Mouse (Mus musculus) neural tube, embryonic 11.5 days (tissue): ENCODE results near the gene Qrich2. TPM values are rescaled to one million over a fixed set of nuclear protein-coding genes. Genes with fewer than 3 reads are reported as not detected.

Experiments used
- ATAC-seq: fragments of 200-750 bp; cut with Nextera tagmentation; 2 replicates; pipeline ENCODE4 v1.8.0; 2017; ENCODE audit warnings: moderate number of reproducible peaks, mild to moderate bottlenecking, moderate TSS enrichment, moderate library complexity; ENCODE audit not compliant: insufficient read depth, low FRiP score, low TSS enrichment
- DNase-seq: peaks from one replicate; pipeline ENCODE4 v3.0.0-alpha.2; 2015; ENCODE audit warnings: low spot score
- H3K27ac ChIP-seq: fragments of 300-500 bp; sonication (generic); 2 replicates; pipeline ENCODE4 v1.5.1; 2014; ENCODE audit warnings: low read depth, mild to moderate bottlenecking, low read length
- H3K27me3 ChIP-seq: fragments of 300-500 bp; sonication (generic); 2 replicates; pipeline ENCODE4 v1.6.1; 2014; ENCODE audit warnings: mild to moderate bottlenecking, low read length, mixed read lengths; ENCODE audit not compliant: control insufficient read depth, insufficient read depth
- H3K36me3 ChIP-seq: fragments of 300-500 bp; sonication (generic); 2 replicates; pipeline ENCODE4 v1.6.1; 2014; ENCODE audit warnings: mild to moderate bottlenecking, low read length, moderate library complexity, mixed read lengths; ENCODE audit not compliant: control insufficient read depth, insufficient read depth
- H3K4me1 ChIP-seq: fragments of 300-500 bp; sonication (generic); 2 replicates; pipeline ENCODE4 v1.6.1; 2014; ENCODE audit warnings: low read length, mixed read lengths; ENCODE audit not compliant: control insufficient read depth, insufficient read depth
- H3K4me2 ChIP-seq: fragments of 300-500 bp; sonication (generic); 2 replicates; pipeline ENCODE4 v1.6.1; 2014; ENCODE audit warnings: low read depth, mild to moderate bottlenecking, moderate library complexity
- H3K4me3 ChIP-seq: fragments of 300-500 bp; sonication (generic); 2 replicates; pipeline ENCODE4 v1.5.1; 2014; ENCODE audit warnings: low read depth, low read length
- H3K9ac ChIP-seq: fragments of 300-500 bp; sonication (generic); 2 replicates; pipeline ENCODE4 v1.6.1; 2014; ENCODE audit warnings: mild to moderate bottlenecking, low read length
- H3K9me3 ChIP-seq: fragments of 300-500 bp; sonication (generic); 2 replicates; pipeline ENCODE4 v1.6.1; 2016; ENCODE audit warnings: low read length; ENCODE audit not compliant: control insufficient read depth
- whole genome bisulfite sequencing: fragments of 180-500 bp; shearing (Covaris S2); extraction: QIAGEN DNeasy Blood & Tissue Kit; methylation state at CpG from one replicate; pipeline ENCODE4 v1.1.7; 2014; 5-methylcytosine and 5-hydroxymethylcytosine counted together
- polyA plus RNA-seq: library from polyadenylated mRNA; unstranded; fragments of >200 nt; fragmentation: Nextera tagmentation; extraction: Ambion mirVana; gene quantifications from 2 replicates; pipeline ENCODE4 v1.2.1, GENCODE M21; 2014

The Qrich2 gene
- polyA plus RNA-seq, 1 experiment from 2014 or later: 0.40 TPM

DNA sequence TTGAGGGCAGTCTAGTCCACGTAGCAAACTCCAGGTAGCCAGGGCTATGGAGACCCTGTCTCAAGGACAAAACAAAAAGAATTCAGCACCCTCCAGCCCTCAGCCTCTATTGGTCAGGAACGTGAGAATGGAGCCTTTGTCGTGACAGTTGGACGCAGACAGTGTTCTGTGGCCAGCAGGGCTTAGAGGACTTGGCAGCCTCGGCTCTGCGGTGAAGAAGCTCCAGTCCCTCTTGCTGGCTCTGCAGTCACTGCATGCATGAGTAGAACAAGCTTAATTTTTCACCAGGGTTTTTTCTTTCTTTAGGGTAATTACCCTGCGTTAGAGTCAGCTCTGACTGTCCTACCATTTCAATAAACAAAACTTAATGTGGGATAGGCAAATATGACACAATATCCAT, 15.7 kb upstream of the Qrich2 start:
- Histone ChIP-seq H3K36me3 (peaks cover 37% of the 10 kb centered on the region), H3K4me2 (no peak overlapping the region), H3K9ac (no peak overlapping the region), H3K27ac (no peak overlapping the region), H3K9me3 (no peaks in the 10 kb centered on the region; the same call in 1 of the 2 replicates), H3K4me1 (no peaks in the 10 kb centered on the region), H3K27me3 (no peaks in the 10 kb centered on the region), H3K4me3 (no peak overlapping the region)
- ATAC-seq: no peak
- 82% methylated on average over 7 of the region's 7 CpGs for WGBS
- no peak for DNase-seq

DNA sequence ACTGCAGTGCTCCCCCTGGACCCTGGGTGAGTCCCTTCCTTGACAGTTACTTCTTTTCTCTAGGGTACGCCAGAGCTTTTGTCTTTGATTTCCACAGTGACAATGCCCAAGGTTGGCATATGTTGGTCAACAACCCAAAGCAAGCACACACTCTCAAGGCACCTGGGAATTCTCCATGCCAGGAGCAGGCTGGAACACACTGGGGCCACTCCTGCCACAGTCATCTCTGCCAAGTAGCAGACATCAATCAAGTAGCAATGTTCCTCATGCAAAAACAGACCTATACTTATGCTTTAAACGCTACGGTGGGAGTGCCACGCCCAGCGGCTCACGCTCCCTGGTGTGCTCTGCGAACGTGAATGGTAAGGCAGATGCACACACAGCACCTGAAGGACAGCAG, 14.9 kb upstream of the Qrich2 start:
- H3K9me3 ChIP-seq: no peaks in the 10 kb centered on the region; the same call in 1 of the 2 replicates
- H3K27me3 ChIP-seq: no peaks in the 10 kb centered on the region
- H3K36me3 ChIP-seq: peaks cover 35% of the 10 kb centered on the region
- H3K4me3 ChIP-seq: no peak overlapping the region
- no peaks in the 10 kb centered on the region for H3K4me1 ChIP-seq
- WGBS: 95% methylated on average over 8 of the region's 8 CpGs
- no peak overlapping the region for H3K27ac ChIP-seq
- DNase-seq: no peak
- H3K4me2 ChIP-seq: no peak overlapping the region
- no peak for ATAC-seq
- H3K9ac ChIP-seq: no peak overlapping the region

DNA sequence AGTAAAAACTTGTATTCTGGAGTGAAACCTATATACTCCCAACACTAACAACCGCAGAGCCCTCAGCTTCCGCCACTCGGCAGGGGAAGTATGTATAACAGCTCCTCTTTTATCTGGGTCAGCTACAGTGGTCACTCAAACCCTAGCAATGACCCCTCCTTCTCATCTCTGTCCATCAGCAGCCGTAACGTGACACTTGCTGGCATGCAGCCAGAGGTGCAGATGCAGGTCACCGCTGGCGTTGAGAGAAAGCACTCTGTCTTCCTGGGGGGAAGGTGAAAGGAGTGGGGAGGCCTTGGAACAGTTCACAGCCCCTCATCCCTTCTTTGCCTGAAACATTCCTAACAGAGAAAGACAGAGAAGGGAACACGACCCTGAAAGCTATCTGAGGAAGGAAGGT, 13.8 kb upstream of the Qrich2 start:
- ATAC-seq (no peak), DNase-seq (no peak)
- no peaks in the 10 kb centered on the region for H3K27me3 ChIP-seq
- H3K9ac ChIP-seq: no peak overlapping the region
- H3K4me3 ChIP-seq: no peak overlapping the region
- no peak overlapping the region for H3K27ac ChIP-seq
- H3K36me3 ChIP-seq: peaks cover 38% of the 10 kb centered on the region
- H3K4me1 ChIP-seq: no peaks in the 10 kb centered on the region
- 67% methylated on average over 8 of the region's 8 CpGs for WGBS
- no peak overlapping the region for H3K4me2 ChIP-seq
- no peaks in the 10 kb centered on the region; the same call in 1 of the 2 replicates for H3K9me3 ChIP-seq

DNA sequence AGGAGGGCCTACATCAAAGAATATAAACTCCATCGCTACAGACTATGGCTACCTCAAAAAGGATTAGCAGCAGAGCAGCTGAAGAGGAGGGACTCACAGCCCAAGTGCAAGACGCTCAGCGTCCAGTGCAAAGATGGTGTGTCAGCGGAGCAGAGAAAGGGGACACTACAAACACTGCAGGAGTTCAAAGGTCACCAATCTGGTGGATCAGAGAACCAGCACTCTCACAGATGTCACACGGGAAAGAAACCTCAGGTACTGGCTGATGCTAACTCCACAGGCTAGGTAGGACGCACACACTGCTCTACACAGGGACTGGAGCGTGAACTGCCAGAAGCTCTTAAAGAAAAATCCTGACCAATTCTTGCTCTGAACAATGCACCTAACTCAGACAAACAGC, 12.9 kb upstream of the Qrich2 start:
- ATAC-seq: no peak
- WGBS: 78% methylated on average over 7 of the region's 7 CpGs
- H3K27ac ChIP-seq: no peak overlapping the region
- no peaks in the 10 kb centered on the region for H3K27me3 ChIP-seq
- no peaks in the 10 kb centered on the region; the same call in 1 of the 2 replicates for H3K9me3 ChIP-seq
- no peak overlapping the region for H3K4me2 ChIP-seq
- DNase-seq: no peak
- H3K36me3 ChIP-seq: peaks cover 36% of the 10 kb centered on the region
- no peak overlapping the region for H3K9ac ChIP-seq
- no peaks in the 10 kb centered on the region for H3K4me1 ChIP-seq
- H3K4me3 ChIP-seq: no peak overlapping the region

GRCm38 (mm10) chr11:116477160-116477759, 11.2 kb upstream of the Qrich2 start:
- no peak for DNase-seq
- H3K4me1 ChIP-seq: no peaks in the 10 kb centered on the region
- no peaks in the 10 kb centered on the region; the same call in 1 of the 2 replicates for H3K9me3 ChIP-seq
- no peak for ATAC-seq
- H3K27ac ChIP-seq: no peak overlapping the region
- peaks cover 32% of the 10 kb centered on the region for H3K36me3 ChIP-seq
- no peak overlapping the region for H3K4me2 ChIP-seq
- WGBS: 92% methylated on average over 15 of the region's 15 CpGs
- no peak overlapping the region for H3K9ac ChIP-seq
- no peak overlapping the region for H3K4me3 ChIP-seq
- H3K27me3 ChIP-seq: no peaks in the 10 kb centered on the region

GRCm38 (mm10) chr11:116476696-116477095, 10.7 kb upstream of the Qrich2 start:
- Histone ChIP-seq H3K4me1 (no peaks in the 10 kb centered on the region), H3K36me3 (peaks cover 34% of the 10 kb centered on the region), H3K4me2 (no peak overlapping the region), H3K27ac (no peak overlapping the region), H3K4me3 (no peak overlapping the region), H3K9ac (no peak overlapping the region), H3K9me3 (no peaks in the 10 kb centered on the region), H3K27me3 (no peaks in the 10 kb centered on the region)
- 89% methylated on average over 6 of the region's 6 CpGs for whole genome bisulfite sequencing
- no peak for ATAC-seq
- DNase-seq: no peak

- H3K4me2 ChIP-seq: no peak overlapping the region
- H3K4me1 ChIP-seq: no peaks in the 10 kb centered on the region
- no peak overlapping the region for H3K4me3 ChIP-seq
- peaks cover 35% of the 10 kb centered on the region for H3K36me3 ChIP-seq
- WGBS: 94% methylated on average over 10 of the region's 10 CpGs
- DNase-seq (no peak), ATAC-seq (no peak)
- H3K9ac ChIP-seq: no peak overlapping the region
- no peaks in the 10 kb centered on the region for H3K27me3 ChIP-seq
- no peaks in the 10 kb centered on the region for H3K9me3 ChIP-seq
- H3K27ac ChIP-seq: no peak overlapping the region
These were observed 10.0 kb upstream of the Qrich2 start for GRCm38 (mm10) chr11:116476041-116476440.

GRCm38 (mm10) chr11:116472275-116472674, 6.2 kb upstream of the Qrich2 start:
- H3K27ac ChIP-seq: no peak overlapping the region
- ATAC-seq: no peak
- H3K4me2 ChIP-seq: no peak overlapping the region
- H3K36me3 ChIP-seq: peaks cover 34% of the 10 kb centered on the region
- H3K4me3 ChIP-seq: no peak overlapping the region
- no peaks in the 10 kb centered on the region for H3K9me3 ChIP-seq
- H3K9ac ChIP-seq: no peak overlapping the region
- no peak for DNase-seq
- no peaks in the 10 kb centered on the region for H3K4me1 ChIP-seq
- no peaks in the 10 kb centered on the region for H3K27me3 ChIP-seq
- 88% methylated on average over 4 of the region's 4 CpGs for WGBS

- Histone ChIP-seq H3K9ac (no peak overlapping the region), H3K9me3 (no peaks in the 10 kb centered on the region), H3K36me3 (peaks cover 29% of the 10 kb centered on the region), H3K4me1 (no peaks in the 10 kb centered on the region), H3K27me3 (no peaks in the 10 kb centered on the region), H3K4me2 (no peak overlapping the region), H3K4me3 (no peak overlapping the region), H3K27ac (no peak overlapping the region)
- 87% methylated on average over 4 of the region's 4 CpGs for WGBS
- ATAC-seq (no peak), DNase-seq (no peak)
These were observed 4.9 kb upstream of the Qrich2 start for GRCm38 (mm10) chr11:116470896-116471295.
